Mouse (Mus musculus) midbrain, embryonic 12.5 days (tissue): ENCODE measurements around the gene Slc37a4. TPM values are rescaled to one million over a fixed set of nuclear protein-coding genes. Genes with fewer than 3 reads are reported as not detected.
"Not testable (repeated sequence)": the region's sequence is repeated elsewhere in the genome, so short reads cannot be mapped to it uniquely, and the experiment has no call there.

ENCODE experiments used
- ATAC-seq: fragments of 200-750 bp; cut with Nextera tagmentation; 2 replicates; pipeline ENCODE4 v1.8.0; 2017; ENCODE audit warnings: low read depth, moderate TSS enrichment, moderate library complexity; ENCODE audit not compliant: low FRiP score
- H3K27ac ChIP-seq: fragments of 300-500 bp; sonication (generic); replicated peaks from 2 replicates; pipeline ENCODE4 v1.5.1; 2016; ENCODE audit warnings: mild to moderate bottlenecking
- H3K27me3 ChIP-seq: fragments of 300-500 bp; sonication (generic); 2 replicates; pipeline ENCODE4 v1.6.1; 2016; ENCODE audit warnings: mild to moderate bottlenecking
- H3K36me3 ChIP-seq: fragments of 300-500 bp; sonication (generic); 2 replicates; pipeline ENCODE4 v1.6.1; 2016
- H3K4me1 ChIP-seq: fragments of 300-500 bp; sonication (generic); 2 replicates; pipeline ENCODE4 v1.6.1; 2016
- H3K4me2 ChIP-seq: fragments of 300-500 bp; sonication (generic); replicated peaks from 2 replicates; pipeline ENCODE4 v1.6.1; 2016; ENCODE audit warnings: mild to moderate bottlenecking, moderate library complexity
- H3K4me3 ChIP-seq: fragments of 300-500 bp; sonication (generic); 2 replicates; pipeline ENCODE4 v1.5.1; 2016; ENCODE audit warnings: mild to moderate bottlenecking
- H3K9ac ChIP-seq: fragments of 300-500 bp; sonication (generic); replicated peaks from 2 replicates; pipeline ENCODE4 v1.6.1; 2016; ENCODE audit warnings: mild to moderate bottlenecking, moderate library complexity
- H3K9me3 ChIP-seq: fragments of 300-500 bp; sonication (generic); 2 replicates; pipeline ENCODE4 v1.6.1; 2016; ENCODE audit warnings: mild to moderate bottlenecking
- WGBS: fragments of 180-500 bp; shearing (Covaris S2); methylation state at CpG from one replicate; pipeline ENCODE4 v1.1.7; 2016; 5-methylcytosine and 5-hydroxymethylcytosine counted together
- polyA plus RNA-seq: library from polyadenylated mRNA; unstranded; fragments of >200 nt; fragmentation: Nextera tagmentation; extraction: Ambion mirVana; gene quantifications from 2 replicates; pipeline ENCODE4 v1.2.1, GENCODE M21; 2016

Slc37a4 gene
- 24.9 and 29.3 TPM in 2 replicates for polyA plus RNA-seq

- peak; percentile 99 for ATAC-seq
Observed at GRCm38 (mm10) chr9:44396684-44397411, at the start of gene Slc37a4. Gene Slc37a4, plus strand, starts transcription at chr9:44396852.

GRCm38 (mm10) chr9:44347166-44347565 lies 49.5 kb upstream of the Slc37a4 start:
- WGBS = 92% methylated on average over 9 of the region's 9 CpGs
- H3K9ac ChIP-seq = no peak overlapping the region
- peaks cover 49% of the 10 kb centered on the region for H3K36me3 ChIP-seq

More at GRCm38 (mm10) chr9:44396684-44397411, at the start of gene Slc37a4:
- under 1% methylated on average over 42 of the region's 43 CpGs for WGBS
- Histone ChIP-seq H3K4me1 (peaks cover 21% of the 10 kb centered on the region), H3K27me3 (peaks cover 10% of the 10 kb centered on the region), H3K9me3 (no peaks in the 10 kb centered on the region), H3K9ac (peak within 1 kb of the TSS; percentile 79), H3K4me3 (peak within 1 kb of the TSS; percentile 73), H3K4me2 (peak within 1 kb of the TSS; percentile 92), H3K36me3 (peaks cover 24% of the 10 kb centered on the region), H3K27ac (peak within 1 kb of the TSS; percentile 78)

GRCm38 (mm10) chr9:44347621-44348020 lies 49.0 kb upstream of the Slc37a4 start:
- Histone ChIP-seq H3K27me3 (no peaks in the 10 kb centered on the region), H3K36me3 (peaks cover 54% of the 10 kb centered on the region), H3K9ac (no peak overlapping the region), H3K27ac (no peak overlapping the region), H3K4me1 (peaks cover 16% of the 10 kb centered on the region), H3K9me3 (no peaks in the 10 kb centered on the region), H3K4me3 (no peak overlapping the region), H3K4me2 (no peak overlapping the region)
- no peak for ATAC-seq
- 90% methylated on average over 4 of the region's 4 CpGs for WGBS

More at GRCm38 (mm10) chr9:44347166-44347565, 49.5 kb upstream of the Slc37a4 start:
- Histone ChIP-seq H3K9me3 (no peaks in the 10 kb centered on the region), H3K4me2 (no peak overlapping the region), H3K27me3 (no peaks in the 10 kb centered on the region), H3K4me3 (no peak overlapping the region), H3K27ac (no peak overlapping the region), H3K4me1 (peaks cover 17% of the 10 kb centered on the region)
- no peak for ATAC-seq

- peaks cover 7% of the 10 kb centered on the region for H3K4me1 ChIP-seq
- H3K4me3 ChIP-seq = no peak overlapping the region
- no peaks in the 10 kb centered on the region for H3K27me3 ChIP-seq
- no peak for ATAC-seq
- H3K36me3 ChIP-seq = peaks cover 63% of the 10 kb centered on the region
- no peak overlapping the region for H3K4me2 ChIP-seq
- H3K9me3 ChIP-seq = no peaks in the 10 kb centered on the region
- WGBS = 94% methylated on average over 4 of the region's 4 CpGs
- no peak overlapping the region for H3K9ac ChIP-seq
- H3K27ac ChIP-seq = no peak overlapping the region
Observed at GRCm38 (mm10) chr9:44348546-44348945, 48.1 kb upstream of the Slc37a4 start.

GRCm38 (mm10) chr9:44351396-44351795 lies 45.3 kb upstream of the Slc37a4 start:
- Histone ChIP-seq H3K36me3 (peaks cover 91% of the 10 kb centered on the region), H3K9ac (no peak overlapping the region), H3K9me3 (no peaks in the 10 kb centered on the region), H3K4me2 (no peak overlapping the region), H3K4me1 (no peaks in the 10 kb centered on the region), H3K27me3 (no peaks in the 10 kb centered on the region), H3K4me3 (no peak overlapping the region), H3K27ac (no peak overlapping the region)
- ATAC-seq = no peak
- WGBS = 94% methylated on average over 4 of the region's 4 CpGs

GRCm38 (mm10) chr9:44352337-44352736 lies 44.3 kb upstream of the Slc37a4 start:
- Histone ChIP-seq H3K36me3 (peaks cover 93% of the 10 kb centered on the region), H3K4me3 (no peak overlapping the region), H3K4me1 (no peaks in the 10 kb centered on the region), H3K27me3 (no peaks in the 10 kb centered on the region), H3K9me3 (no peaks in the 10 kb centered on the region), H3K4me2 (no peak overlapping the region), H3K9ac (no peak overlapping the region), H3K27ac (no peak overlapping the region)
- 95% methylated on average over 10 of the region's 10 CpGs for WGBS
- ATAC-seq = no peak

GRCm38 (mm10) chr9:44353142-44353541 lies 43.5 kb upstream of the Slc37a4 start:
- H3K9me3 ChIP-seq = no peaks in the 10 kb centered on the region
- 95% methylated on average over 6 of the region's 6 CpGs for WGBS
- no peak overlapping the region for H3K4me2 ChIP-seq
- no peak for ATAC-seq
- H3K9ac ChIP-seq = no peak overlapping the region
- no peak overlapping the region for H3K27ac ChIP-seq
- no peaks in the 10 kb centered on the region for H3K4me1 ChIP-seq
- H3K27me3 ChIP-seq = no peaks in the 10 kb centered on the region
- H3K4me3 ChIP-seq = no peak overlapping the region
- H3K36me3 ChIP-seq = peaks cover 90% of the 10 kb centered on the region

GRCm38 (mm10) chr9:44357207-44357606 lies 39.4 kb upstream of the Slc37a4 start:
- H3K9ac ChIP-seq = no peak overlapping the region
- WGBS = 82% methylated on average over 4 of the region's 4 CpGs
- H3K4me2 ChIP-seq = no peak overlapping the region
- H3K27me3 ChIP-seq = no peaks in the 10 kb centered on the region
- peaks cover 8% of the 10 kb centered on the region for H3K4me1 ChIP-seq
- H3K36me3 ChIP-seq = peaks cover 70% of the 10 kb centered on the region
- no peak overlapping the region for H3K4me3 ChIP-seq
- no peaks in the 10 kb centered on the region for H3K9me3 ChIP-seq
- ATAC-seq = no peak
- no peak overlapping the region for H3K27ac ChIP-seq

- Histone ChIP-seq H3K9ac (peak within 1 kb of the TSS; percentile 84), H3K4me1 (peaks cover 8% of the 10 kb centered on the region), H3K9me3 (no peaks in the 10 kb centered on the region), H3K36me3 (peaks cover 28% of the 10 kb centered on the region), H3K4me3 (peak within 1 kb of the TSS; percentile 96), H3K27ac (peak within 1 kb of the TSS; percentile 66), H3K27me3 (no peaks in the 10 kb centered on the region), H3K4me2 (peak within 1 kb of the TSS; percentile 93)
- WGBS = under 1% methylated on average over 44 of the region's 44 CpGs
- ATAC-seq = peak; percentile 90
Observed at GRCm38 (mm10) chr9:44361190-44361917, 35.3 kb upstream of the Slc37a4 start, which contains the start of gene Vps11. Gene Vps11, minus strand, starts transcription at chr9:44361670.

- peak overlapping the region; percentile 61 for H3K27ac ChIP-seq
- ATAC-seq = 0 out of 2 replicates have a peak, but pooled peaks have one; percentile 30
- WGBS = 47% methylated on average over 4 of the region's 4 CpGs
- H3K9ac ChIP-seq, H3K27me3 ChIP-seq, H3K4me1 ChIP-seq, H3K9me3 ChIP-seq: not testable (repeated sequence)
- peak overlapping the region; percentile 96 for H3K4me3 ChIP-seq
- H3K36me3 ChIP-seq = peaks cover 23% of the 10 kb centered on the region
- peak overlapping the region; percentile 93 for H3K4me2 ChIP-seq
Observed at GRCm38 (mm10) chr9:44361931-44362330, 34.7 kb upstream of the Slc37a4 start.

- 63% methylated on average over 3 of the region's 3 CpGs for whole genome bisulfite sequencing
- Histone ChIP-seq H3K27me3 (no peaks in the 10 kb centered on the region), H3K9ac (no peak overlapping the region), H3K36me3 (peaks cover 4% of the 10 kb centered on the region; the same call in 1 of the 2 replicates), H3K4me3 (no peak overlapping the region), H3K27ac (no peak overlapping the region), H3K4me2 (no peak overlapping the region), H3K4me1 (peaks cover 8% of the 10 kb centered on the region), H3K9me3 (no peaks in the 10 kb centered on the region)
- ATAC-seq = no peak
Observed at GRCm38 (mm10) chr9:44364480-44364879, 32.2 kb upstream of the Slc37a4 start.

GRCm38 (mm10) chr9:44373386-44373785 lies 23.3 kb upstream of the Slc37a4 start:
- Histone ChIP-seq H3K9me3 (no peaks in the 10 kb centered on the region), H3K4me3 (no peak overlapping the region), H3K4me1 (peaks cover 7% of the 10 kb centered on the region), H3K36me3 (no peaks in the 10 kb centered on the region), H3K4me2 (no peak overlapping the region), H3K9ac (no peak overlapping the region), H3K27me3 (no peaks in the 10 kb centered on the region), H3K27ac (no peak overlapping the region)
- ATAC-seq = no peak
